Mouse (Mus musculus): ENCODE measurements around the gene Ctc1. TPM values are rescaled to one million over a fixed set of nuclear protein-coding genes. Genes with fewer than 3 reads are reported as not detected.

The Ctc1 gene
- polyA plus RNA-seq (2014; fragmentation: Illumina TruSeq; extraction: RNeasy Lipid Tissue Mini Kit (QIAGEN cat#74804); ENCODE audit: low read depth, low replicate concordance), result 7.3 TPM

GRCm38 (mm10) chr11:69015644-69016441 lies at the start of gene Ctc1:
Ctc1 (plus strand) TSS chr11:69015911.

DNA sequence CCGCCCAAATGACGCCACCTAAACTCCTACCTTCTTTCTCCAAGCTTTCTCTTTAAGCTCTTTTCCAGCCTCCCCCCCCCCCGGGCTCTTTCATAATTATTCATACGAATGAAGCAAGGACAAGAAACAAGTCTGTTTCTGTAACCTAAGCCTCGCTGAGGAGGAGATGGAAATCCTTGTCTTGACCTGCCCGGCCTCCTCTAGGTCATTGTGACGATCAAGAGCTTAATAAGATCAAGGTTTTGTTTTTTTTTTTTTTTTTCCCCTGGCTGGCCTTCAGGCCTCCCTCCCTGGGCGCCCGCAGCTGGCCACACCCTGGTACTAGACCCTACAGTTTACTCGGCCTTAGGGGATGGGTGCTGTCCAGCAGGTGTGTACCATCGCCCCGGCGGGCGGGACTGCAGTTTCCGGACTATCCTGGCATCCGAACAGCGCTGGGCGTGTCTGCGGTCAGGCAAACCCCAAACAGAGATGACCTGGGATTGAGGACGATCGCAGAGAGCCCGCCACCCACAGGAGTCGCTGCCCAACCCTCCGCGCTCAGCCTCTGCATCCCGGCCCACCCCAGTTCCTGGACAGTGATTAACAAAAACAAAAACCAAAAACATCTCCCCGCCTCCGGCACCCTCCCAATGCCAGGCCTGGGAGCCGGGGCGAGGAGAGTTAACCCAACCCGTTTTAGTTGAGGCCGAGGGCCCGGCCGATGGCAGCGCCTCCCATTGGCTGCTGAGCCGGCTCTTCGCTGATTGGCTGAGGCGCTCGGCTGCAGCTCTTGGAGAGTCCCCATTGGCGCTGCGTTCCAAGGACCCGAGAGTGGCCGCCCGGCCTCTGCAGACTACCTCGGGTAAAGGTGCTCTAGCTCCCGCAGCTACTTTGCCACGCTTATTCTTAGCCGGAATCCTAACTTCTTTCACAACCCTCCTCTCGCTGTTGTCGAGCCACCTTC lies 48.1 kb upstream of the Ctc1 start, which contains the start of gene Slc25a35:
Gene Slc25a35, plus strand, starts transcription at position 795 of the 946 bp plus-strand sequence.

DNA sequence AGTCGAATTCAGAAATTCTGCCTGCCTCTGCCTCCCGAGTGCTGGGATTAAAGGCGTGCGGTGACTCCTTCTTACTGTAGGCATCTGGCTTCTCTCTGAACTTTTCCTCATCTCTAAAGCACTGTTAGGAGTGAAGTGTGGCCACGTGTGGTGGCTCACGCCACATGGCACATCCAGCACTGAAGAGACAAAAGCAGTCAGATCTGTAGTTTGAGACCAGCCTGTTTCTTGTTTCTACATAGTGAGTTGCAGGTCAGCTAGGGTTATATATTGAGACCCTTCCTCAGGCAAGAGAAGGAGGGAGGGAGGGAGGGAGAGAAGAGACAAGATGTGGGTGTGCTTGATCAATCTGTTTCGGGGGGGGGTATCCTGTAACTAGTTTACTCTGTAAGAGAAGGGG lies 40.6 kb upstream of the Ctc1 start, which contains the start of gene Rangrf:
Gene Rangrf, minus strand, starts transcription at position 101 of the 400 bp plus-strand sequence.

GRCm38 (mm10) chr11:69008182-69009121 lies 7.3 kb upstream of the Ctc1 start, which contains the start of gene Pfas:
Pfas (minus strand) TSS chr11:69008460.

GRCm38 (mm10) chr11:69045531-69046394 lies 30.1 kb downstream of the Ctc1 start, which contains the start of gene Aurkb:
Aurkb (plus strand) TSS chr11:69045647.

DNA sequence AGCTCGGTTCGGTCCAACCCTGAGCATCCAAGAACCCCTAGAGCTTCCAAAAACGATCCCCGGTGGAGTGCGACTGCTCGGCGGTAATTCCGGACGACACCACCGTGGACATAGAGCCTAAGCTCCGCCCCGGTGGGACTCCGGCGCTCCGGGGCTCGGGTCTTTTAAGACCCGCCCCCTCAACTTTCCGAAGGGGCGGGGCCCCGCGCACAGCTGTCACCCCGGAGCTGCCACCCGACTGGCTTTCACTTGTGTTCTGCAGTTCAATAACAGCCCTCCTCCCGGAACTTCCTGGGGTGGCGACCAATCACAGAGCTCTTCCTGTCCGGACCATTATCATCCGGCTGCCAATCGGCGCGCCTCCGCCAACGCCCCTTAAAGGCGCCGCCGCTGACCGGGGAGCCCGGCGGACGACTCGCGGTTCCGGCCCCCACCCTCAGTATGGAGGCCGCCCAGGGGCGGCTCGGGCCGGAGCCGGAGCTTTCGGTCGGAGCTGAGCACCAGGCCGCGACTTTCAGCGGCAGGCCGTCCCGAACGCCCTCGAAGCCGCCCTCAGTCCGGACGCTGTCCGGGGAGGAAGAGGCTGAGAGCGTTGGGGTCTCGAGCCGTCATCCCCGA lies 43.8 kb downstream of the Ctc1 start, which contains the start of gene Borcs6:
Gene Borcs6, plus strand, starts transcription at position 361 of the 618 bp plus-strand sequence.

DNA sequence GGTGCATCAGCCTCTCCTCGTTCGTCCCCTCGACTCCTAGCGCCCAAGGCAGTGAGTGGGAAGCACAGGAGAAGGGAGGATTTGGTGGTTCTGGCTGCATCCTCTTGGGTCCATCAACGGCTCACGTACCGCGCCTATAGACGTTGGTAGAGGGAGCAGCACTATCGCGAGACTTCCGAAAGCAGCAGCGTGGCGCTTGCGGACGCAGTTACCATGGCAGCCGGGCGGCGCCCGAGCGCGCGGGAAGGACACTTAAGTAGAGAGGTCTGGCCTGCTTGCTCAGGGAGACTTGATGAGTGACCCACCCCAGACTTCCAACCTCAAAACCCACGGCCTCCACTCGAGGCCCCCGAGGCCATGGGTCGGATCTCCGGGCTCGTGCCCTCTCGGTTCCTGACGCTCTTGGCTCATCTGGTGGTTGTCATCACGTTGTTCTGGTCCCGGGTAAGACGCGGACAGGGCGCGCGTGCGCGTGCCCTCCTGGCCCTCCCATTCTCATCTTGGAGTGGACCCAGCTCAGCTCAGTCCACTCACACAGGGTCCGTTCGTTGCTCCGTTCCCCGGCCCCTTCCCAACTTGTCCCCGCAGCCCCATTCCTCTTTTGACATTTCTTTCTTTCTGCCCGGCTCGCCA lies 55.0 kb downstream of the Ctc1 start, which contains the start of gene Tmem107:
Gene Tmem107, plus strand, starts transcription at position 217 of the 633 bp plus-strand sequence.

Other genes with a start within 250 kb of the Ctc1 start
- gene Ndel1, start 144.1 kb upstream of the Ctc1 start, polyA plus RNA-seq (2014; fragmentation: Illumina TruSeq; extraction: RNeasy Lipid Tissue Mini Kit (QIAGEN cat#74804); ENCODE audit: low read depth, low replicate concordance), result 142 TPM
- gene Rnf222, start 127.4 kb upstream of the Ctc1 start, polyA plus RNA-seq (2014; fragmentation: Illumina TruSeq; extraction: RNeasy Lipid Tissue Mini Kit (QIAGEN cat#74804); ENCODE audit: low read depth, low replicate concordance), result not detected
- gene Rpl26, start 114.3 kb upstream of the Ctc1 start, polyA plus RNA-seq (2014; fragmentation: Illumina TruSeq; extraction: RNeasy Lipid Tissue Mini Kit (QIAGEN cat#74804); ENCODE audit: low read depth, low replicate concordance), result 139 TPM
- not detected for gene Odf4, start 88.8 kb upstream of the Ctc1 start, polyA plus RNA-seq (2014; fragmentation: Illumina TruSeq; extraction: RNeasy Lipid Tissue Mini Kit (QIAGEN cat#74804); ENCODE audit: low read depth, low replicate concordance)
- gene Arhgef15, start 58.4 kb upstream of the Ctc1 start, polyA plus RNA-seq (2014; fragmentation: Illumina TruSeq; extraction: RNeasy Lipid Tissue Mini Kit (QIAGEN cat#74804); ENCODE audit: low read depth, low replicate concordance), result 6.4 TPM
- 28.6 TPM for gene Slc25a35, start 47.8 kb upstream of the Ctc1 start, polyA plus RNA-seq (2014; fragmentation: Illumina TruSeq; extraction: RNeasy Lipid Tissue Mini Kit (QIAGEN cat#74804); ENCODE audit: low read depth, low replicate concordance)
- gene Rangrf, start 40.7 kb upstream of the Ctc1 start, polyA plus RNA-seq (2014; fragmentation: Illumina TruSeq; extraction: RNeasy Lipid Tissue Mini Kit (QIAGEN cat#74804); ENCODE audit: low read depth, low replicate concordance), result 6.2 TPM
- 8.0 TPM for gene Pfas, start 7.5 kb upstream of the Ctc1 start, polyA plus RNA-seq (2014; fragmentation: Illumina TruSeq; extraction: RNeasy Lipid Tissue Mini Kit (QIAGEN cat#74804); ENCODE audit: low read depth, low replicate concordance)
- gene Aurkb, start 29.7 kb downstream of the Ctc1 start, polyA plus RNA-seq (2014; fragmentation: Illumina TruSeq; extraction: RNeasy Lipid Tissue Mini Kit (QIAGEN cat#74804); ENCODE audit: low read depth, low replicate concordance), result 1.4 TPM
- 5.8 TPM for gene Borcs6, start 43.8 kb downstream of the Ctc1 start, polyA plus RNA-seq (2014; fragmentation: Illumina TruSeq; extraction: RNeasy Lipid Tissue Mini Kit (QIAGEN cat#74804); ENCODE audit: low read depth, low replicate concordance)
- gene Tmem107, start 54.9 kb downstream of the Ctc1 start, polyA plus RNA-seq (2014; fragmentation: Illumina TruSeq; extraction: RNeasy Lipid Tissue Mini Kit (QIAGEN cat#74804); ENCODE audit: low read depth, low replicate concordance), result 4.5 TPM
- 120 TPM for gene Vamp2, start 72.6 kb downstream of the Ctc1 start, polyA plus RNA-seq (2014; fragmentation: Illumina TruSeq; extraction: RNeasy Lipid Tissue Mini Kit (QIAGEN cat#74804); ENCODE audit: low read depth, low replicate concordance)
- gene Per1, start 79.3 kb downstream of the Ctc1 start, polyA plus RNA-seq (2014; fragmentation: Illumina TruSeq; extraction: RNeasy Lipid Tissue Mini Kit (QIAGEN cat#74804); ENCODE audit: low read depth, low replicate concordance), result 0.58 TPM
- not detected for gene Hes7, start 104.5 kb downstream of the Ctc1 start, polyA plus RNA-seq (2014; fragmentation: Illumina TruSeq; extraction: RNeasy Lipid Tissue Mini Kit (QIAGEN cat#74804); ENCODE audit: low read depth, low replicate concordance)
- not detected for gene 9130213A22Rik, start 106.7 kb downstream of the Ctc1 start, polyA plus RNA-seq (2014; fragmentation: Illumina TruSeq; extraction: RNeasy Lipid Tissue Mini Kit (QIAGEN cat#74804); ENCODE audit: low read depth, low replicate concordance)
- gene Aloxe3, start 110.0 kb downstream of the Ctc1 start, polyA plus RNA-seq (2014; fragmentation: Illumina TruSeq; extraction: RNeasy Lipid Tissue Mini Kit (QIAGEN cat#74804); ENCODE audit: low read depth, low replicate concordance), result 0.17 TPM
- gene Alox12b, start 141.1 kb downstream of the Ctc1 start, polyA plus RNA-seq (2014; fragmentation: Illumina TruSeq; extraction: RNeasy Lipid Tissue Mini Kit (QIAGEN cat#74804); ENCODE audit: low read depth, low replicate concordance), result not detected
- not detected for gene Alox8, start 181.9 kb downstream of the Ctc1 start, polyA plus RNA-seq (2014; fragmentation: Illumina TruSeq; extraction: RNeasy Lipid Tissue Mini Kit (QIAGEN cat#74804); ENCODE audit: low read depth, low replicate concordance)
- gene Gucy2e, start 221.1 kb downstream of the Ctc1 start, polyA plus RNA-seq (2014; fragmentation: Illumina TruSeq; extraction: RNeasy Lipid Tissue Mini Kit (QIAGEN cat#74804); ENCODE audit: low read depth, low replicate concordance), result not detected